ENCODE assay signal across 24 mouse cellular contexts in the genomic region with DNA sequence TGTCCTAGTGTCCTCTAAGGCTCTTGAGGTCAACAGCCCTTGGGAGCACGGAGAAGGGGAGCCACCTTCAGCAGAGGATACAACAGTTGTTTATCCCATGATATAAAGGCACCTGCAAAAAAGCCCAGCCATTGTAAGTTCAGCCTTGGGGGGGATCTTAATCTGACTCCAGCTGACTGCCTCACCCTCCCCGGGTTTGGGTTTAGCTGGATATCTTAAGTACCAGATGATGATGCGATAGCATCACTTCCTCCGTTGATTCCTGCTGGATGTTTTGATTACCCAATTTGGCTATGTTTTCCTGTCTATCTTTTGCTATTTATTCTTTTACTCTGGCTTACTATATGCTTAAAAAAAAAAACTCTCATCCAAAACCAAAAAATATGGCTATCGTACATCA. TPM values are rescaled to one million over a fixed set of nuclear protein-coding genes. Genes with fewer than 3 reads are reported as not detected.
DNase-seq lines count a peak whose midpoint lies in the region; ATAC-seq and TF ChIP-seq lines count a peak whose summit lies in the region.
"Had no signal": no experiment of that assay in that cellular context is flagged by ENCODE, and none has a peak within 500 bp of the region (broad histone marks: within the 10 kb centered on the region; RNA-seq: fewer than 3 reads in every experiment).

No protein-coding gene starts in this region.

- intact Hi-C loops in gastrocnemius, postnatal 14 days (cut with DNase I; ENCODE audit: low total_unique reads), result no loop called here

- H3K79me2 ChIP-seq in MEL (ENCODE audit: control insufficient read depth, insufficient read depth, low read length, poor library complexity), result no peaks in the 10 kb centered on the region

- H3K27me3 ChIP-seq in G1E (ENCODE audit: insufficient read depth, low read length) (no peaks in the 10 kb centered on the region), MEL (ENCODE audit: control insufficient read depth in 1 of 2, insufficient read depth in 2 of 2, low read length in 2 of 2) (peaks cover 1 to 10% of the 10 kb centered on the region in 2 experiments; a peak in 3 of 4 replicates)
- H3K27me3 ChIP-seq: CH12.LX had no signal

- peak; percentile 42 to 63 for TF ChIP-seq EP300 in MEL (IDR thresholded peaks at IDR 0.05; ENCODE audit: low read depth in 1 of 2, low read length in 2 of 2)

- no peaks in the 10 kb centered on the region for H3K9me3 ChIP-seq in G1E (replicated peaks)
- H3K9me3 ChIP-seq in MEL (replicated peaks; ENCODE audit: insufficient read depth, low read length), result no peaks in the 10 kb centered on the region

- ATAC-seq in G1E (ENCODE audit: extremely low read depth, insufficient number of reproducible peaks, low FRiP score, poor library complexity, severe bottlenecking), result peak; percentile 72
- ATAC-seq in cerebellum, adult (ENCODE audit: insufficient number of reproducible peaks, low FRiP score, low TSS enrichment), result no peak
- ATAC-seq: activated CD4-positive, CD25-positive, alpha-beta regulatory T cell, adult 4 months; CD4-positive, CD25-positive, alpha-beta regulatory T cell, adult 4 months; Patski had no signal

- no peak for TF ChIP-seq RAD21 in MEL (IDR thresholded peaks at IDR 0.05; ENCODE audit: low read depth, low read length)

- H3K4me3 ChIP-seq in G1E (ENCODE audit: low read depth, low read length), result no peak overlapping the region
- H3K4me3 ChIP-seq in MEL (ENCODE audit: control insufficient read depth in 1 of 2, insufficient read depth in 1 of 2, low read depth in 2 of 2, low read length in 2 of 2), result no peak overlapping the region

- peak; percentile 36 for DNase-seq in 416B (ENCODE audit: low read depth)
- DNase-seq in G1E (ENCODE audit: low spot score), result no peak
- no peak for DNase-seq in MEL (ENCODE audit: low read depth, low spot score)
- DNase-seq in testis, postnatal 10 days (ENCODE audit: low spot score), result no peak
- no peak for DNase-seq in gastrocnemius, postnatal 14 days
- DNase-seq: adrenal gland, adult 2 months; adrenal gland, adult 8-10 months; adrenal gland, postnatal 10 days; adrenal gland, postnatal 14 days; adrenal gland, postnatal 25 days; adrenal gland, postnatal 36 days; B cell, adult 2 months; cerebellum, adult 11 months; cerebellum, adult 11-12 months; cerebellum, adult 18-20 months; cerebellum, adult 2 months; cerebellum, adult 8-10 months; cerebellum, adult 9-10 months; cerebellum, adult 9-11 months had no signal

- H3K4me1 ChIP-seq in G1E (ENCODE audit: insufficient read depth, low read depth, low read length), result peaks cover 66% of the 10 kb centered on the region
- peaks cover 0 to 5% of the 10 kb centered on the region in 2 experiments; a peak in 3 of 4 replicates for H3K4me1 ChIP-seq in MEL (ENCODE audit: control insufficient read depth in 1 of 2, insufficient read depth in 2 of 2, low read length in 2 of 2)

- TF ChIP-seq CTCF in G1E (IDR thresholded peaks at IDR 0.05; ENCODE audit: low read depth, low read length) (no peak), MEL (IDR thresholded peaks at IDR 0.05 in 2 of 3, conservative IDR thresholded peaks at IDR 0.05 in 1 of 3; ENCODE audit: control insufficient read depth in 1 of 3, insufficient read depth in 1 of 3, low read depth in 2 of 3, low read length in 3 of 3, poor library complexity in 1 of 3, severe bottlenecking in 1 of 3) (no peak)

- no peak for TF ChIP-seq POLR2A in MEL (IDR thresholded peaks at IDR 0.05; ENCODE audit: control insufficient read depth in 1 of 2, insufficient read depth in 1 of 2, low read depth in 1 of 2, low read length in 2 of 2, poor library complexity in 1 of 2)

- H3K27ac ChIP-seq in MEL (ENCODE audit: control insufficient read depth, low read depth, low read length), result no peak overlapping the region

- H3K9ac ChIP-seq in MEL (ENCODE audit: control insufficient read depth, low read depth, low read length, poor library complexity, severe bottlenecking), result no peak overlapping the region

- H3K36me3 ChIP-seq in G1E (replicated peaks), result no peaks in the 10 kb centered on the region
- peaks cover 0 to 8% of the 10 kb centered on the region in 2 experiments; a peak in 2 of 4 replicates for H3K36me3 ChIP-seq in MEL (ENCODE audit: control insufficient read depth in 1 of 2, insufficient read depth in 2 of 2, low read length in 2 of 2)

TF ChIP-seq in MEL, 35 proteins besides CTCF, POLR2A, EP300 and RAD21:
- TF ChIP-seq TCF12 (IDR thresholded peaks at IDR 0.05; ENCODE audit: low read depth, low read length) (peak; percentile 73; the same call in 1 of the 2 replicates), MYB (IDR thresholded peaks at IDR 0.05; ENCODE audit: low read depth, low read length) (no peak), TAL1 (IDR thresholded peaks at IDR 0.05; ENCODE audit: low read length) (0 out of 2 replicates have a peak, but pooled peaks have one; percentile 5), MAFK (IDR thresholded peaks at IDR 0.05; ENCODE audit: borderline replicate concordance, low read depth, low read length) (no peak), UBTF (IDR thresholded peaks at IDR 0.05; ENCODE audit: borderline replicate concordance, insufficient read depth, low read depth, low read length) (no peak), MAX (IDR thresholded peaks at IDR 0.05; ENCODE audit: low read length) (no peak), ETS1 (IDR thresholded peaks at IDR 0.05; ENCODE audit: low read depth, low read length) (peak; percentile 77), JUND (IDR thresholded peaks at IDR 0.05; ENCODE audit: low read depth, low read length) (no peak), GATA1 (IDR thresholded peaks at IDR 0.05; ENCODE audit: low read depth, low read length) (peak; percentile 64), USF2 (IDR thresholded peaks at IDR 0.05; ENCODE audit: borderline replicate concordance in 1 of 2, insufficient read depth in 1 of 2, low read depth in 1 of 2, low read length in 2 of 2) (no peak)

RNA-seq across cellular contexts. Expression of gene Scube2, which starts 5.8 kb away (rescaled TPM):
- total RNA-seq in G1E (2014; fragmentation: Nextera tagmentation), result 10.3 and 11.1 TPM in 2 replicates
- total RNA-seq in G1E (2017), result 3.0 and 3.1 TPM in 2 replicates
- polyA plus RNA-seq in G1E (2012), result 0.20 TPM in 2 replicates
- total RNA-seq in MEL (2012; rRNA removed), result 0.16 and 0.27 TPM in 2 replicates
- polyA plus RNA-seq in MEL (2012; ENCODE audit: insufficient read depth in 1 of 2, insufficient read length in 2 of 2, low read depth in 1 of 2, low replicate concordance in 2 of 2, missing spikeins in 1 of 2), result under 1 TPM in 1 of 2 experiments, not detected in 1; 0.67 TPM
- total RNA-seq in gastrocnemius, postnatal 14 days (2021), result 1 to 10 TPM; 5.7 to 8.9 TPM
- total RNA-seq: CH12.LX had no signal
- polyA plus RNA-seq: CD4-positive, CD25-positive, alpha-beta regulatory T cell, adult 4 months; Patski had no signal
